Mouse (Mus musculus): ENCODE measurements around the gene C1qtnf1. TPM values are rescaled to one million over a fixed set of nuclear protein-coding genes. Genes with fewer than 3 reads are reported as not detected.
A peak's percentile ranks its signal among the peaks of the same experiment; 100 is the strongest.

The C1qtnf1 gene
- total and polyA plus RNA-seq, 2 experiments = 6.6 to 9.2 TPM

- H3K36me3 ChIP-seq (ENCODE audit: control insufficient read depth, insufficient read depth, low read length) = no peaks in the 10 kb centered on the region
- no peak overlapping the region for H3K4me3 ChIP-seq (ENCODE audit: insufficient read depth, low read depth, low read length)
- H3K4me1 ChIP-seq (ENCODE audit: control insufficient read depth, insufficient read depth, low read length) = peaks cover 17% of the 10 kb centered on the region; the same call in 1 of the 2 replicates
- TF ChIP-seq POLR2A (IDR thresholded peaks at IDR 0.05; ENCODE audit: extremely low read depth, insufficient read depth, low read length) = no peak
- no peak for TF ChIP-seq CTCF (IDR thresholded peaks at IDR 0.05; ENCODE audit: low read depth, low read length)
- H3K27me3 ChIP-seq (ENCODE audit: control insufficient read depth, insufficient read depth, low read length) = no peaks in the 10 kb centered on the region
- peak overlapping the region; percentile 25; the same call in 1 of the 2 replicates for H3K27ac ChIP-seq (replicated peaks; ENCODE audit: insufficient read depth, low read depth, low read length)
- WGBS = 72% methylated on average over 5 of the region's 5 CpGs
- no peak for DNase-seq (ENCODE audit: extremely low read depth, low read depth, low spot score)
- no peaks in the 10 kb centered on the region for H3K79me2 ChIP-seq (ENCODE audit: control insufficient read depth, insufficient read depth, low read length)
- no peak overlapping the region for H3K9ac ChIP-seq (ENCODE audit: low read depth, low read length)
These were observed 1.2 kb upstream of the C1qtnf1 start for GRCm38 (mm10) chr11:118426765-118427164.

GRCm38 (mm10) chr11:118427266-118427779, 680 bp upstream of the C1qtnf1 start:
- DNase-seq (ENCODE audit: extremely low read depth, low read depth, low spot score) = no peak
- WGBS = 41% methylated on average over 3 of the region's 3 CpGs
- Histone ChIP-seq H3K36me3 (ENCODE audit: control insufficient read depth, insufficient read depth, low read length) (no peaks in the 10 kb centered on the region), H3K27me3 (ENCODE audit: control insufficient read depth, insufficient read depth, low read length) (no peaks in the 10 kb centered on the region), H3K27ac (replicated peaks; ENCODE audit: insufficient read depth, low read depth, low read length) (peak overlapping the region; percentile 82; the same call in 1 of the 2 replicates), H3K4me1 (ENCODE audit: control insufficient read depth, insufficient read depth, low read length) (peaks cover 17% of the 10 kb centered on the region; the same call in 1 of the 2 replicates), H3K9ac (ENCODE audit: low read depth, low read length) (peak overlapping the region; percentile 39; the same call in 1 of the 2 replicates), H3K4me3 (ENCODE audit: insufficient read depth, low read depth, low read length) (no peak overlapping the region; the same call in 1 of the 2 replicates), H3K79me2 (ENCODE audit: control insufficient read depth, insufficient read depth, low read length) (no peaks in the 10 kb centered on the region)
- TF ChIP-seq CTCF (IDR thresholded peaks at IDR 0.05; ENCODE audit: low read depth, low read length) (no peak), POLR2A (IDR thresholded peaks at IDR 0.05; ENCODE audit: extremely low read depth, insufficient read depth, low read length) (no peak)

DNA sequence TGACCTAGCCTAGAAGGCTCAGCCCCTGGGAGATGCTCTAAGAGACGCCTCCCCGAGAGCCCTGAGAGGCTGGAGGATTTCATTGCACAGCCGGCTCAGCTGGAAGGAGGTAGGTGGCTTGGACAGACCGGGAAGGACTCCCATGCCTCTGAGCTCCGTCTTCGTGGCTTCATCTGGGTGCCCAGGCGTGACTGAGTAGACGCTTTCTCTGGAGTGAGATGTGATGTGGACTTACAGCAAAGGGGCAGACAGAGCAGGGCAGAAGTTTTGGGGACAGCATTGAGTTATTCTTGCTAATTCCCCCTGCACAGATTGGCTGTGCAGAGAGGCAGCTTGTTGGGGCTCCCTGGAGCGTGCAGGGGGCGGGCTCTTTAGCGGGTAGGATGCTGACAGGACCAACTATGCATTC, 461 bp downstream of the C1qtnf1 start:
- Histone ChIP-seq H3K9ac (ENCODE audit: low read depth, low read length) (peak overlapping the region; percentile 49), H3K79me2 (ENCODE audit: control insufficient read depth, insufficient read depth, low read length) (no peaks in the 10 kb centered on the region), H3K36me3 (ENCODE audit: control insufficient read depth, insufficient read depth, low read length) (no peaks in the 10 kb centered on the region), H3K4me1 (ENCODE audit: control insufficient read depth, insufficient read depth, low read length) (peaks cover 14% of the 10 kb centered on the region; the same call in 1 of the 2 replicates), H3K27ac (replicated peaks; ENCODE audit: insufficient read depth, low read depth, low read length) (peak overlapping the region; percentile 82), H3K4me3 (ENCODE audit: insufficient read depth, low read depth, low read length) (peak overlapping the region; percentile 54), H3K27me3 (ENCODE audit: control insufficient read depth, insufficient read depth, low read length) (no peaks in the 10 kb centered on the region)
- 0 out of 2 replicates have a peak, but pooled peaks have one; percentile 0 for TF ChIP-seq POLR2A (IDR thresholded peaks at IDR 0.05; ENCODE audit: extremely low read depth, insufficient read depth, low read length)
- TF ChIP-seq CTCF (IDR thresholded peaks at IDR 0.05; ENCODE audit: low read depth, low read length) = no peak
- WGBS = 15% methylated on average over 11 of the region's 11 CpGs
- no peak for DNase-seq (ENCODE audit: extremely low read depth, low read depth, low spot score)

DNA sequence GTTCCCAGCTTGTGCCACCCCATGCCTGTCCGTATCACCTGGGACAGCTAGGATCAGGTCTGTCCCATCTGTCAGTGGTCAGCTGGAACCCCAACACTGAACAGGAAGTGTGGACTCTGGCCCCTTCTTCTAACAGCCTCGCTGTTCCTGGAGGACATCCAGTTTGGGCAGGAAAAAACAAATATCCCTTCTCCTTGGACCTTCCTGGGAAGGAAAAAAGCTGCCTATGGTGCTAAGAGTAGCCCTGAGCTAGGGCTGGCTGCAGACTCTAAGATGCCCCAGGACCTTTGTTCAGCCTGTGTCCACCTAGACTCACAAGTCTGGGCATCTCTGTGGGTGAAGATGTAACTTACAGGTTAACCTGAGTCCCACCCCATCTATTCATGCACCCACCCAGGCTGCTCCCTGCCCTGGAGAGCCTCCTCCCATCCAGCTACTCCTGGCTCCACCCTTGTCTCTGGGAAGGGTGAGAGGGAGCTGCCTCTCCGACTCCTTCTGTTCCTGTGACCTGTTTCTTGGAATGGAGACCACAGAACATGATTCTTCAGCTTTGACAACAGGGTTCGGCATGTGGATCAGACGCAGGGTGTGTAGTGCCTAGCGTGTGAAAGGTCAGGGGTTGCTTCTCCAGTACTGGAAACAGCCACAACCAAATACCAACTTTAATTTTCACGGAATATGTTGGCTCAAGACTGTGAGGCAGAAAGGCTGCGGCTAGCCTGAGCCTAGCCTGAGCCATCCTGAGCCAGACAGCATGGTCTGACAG, 1.1 kb downstream of the C1qtnf1 start:
- 46% methylated on average over 8 of the region's 8 CpGs for WGBS
- H3K27ac ChIP-seq (replicated peaks; ENCODE audit: insufficient read depth, low read depth, low read length) = peak overlapping the region; percentile 82
- TF ChIP-seq CTCF (IDR thresholded peaks at IDR 0.05; ENCODE audit: low read depth, low read length) (no peak), POLR2A (IDR thresholded peaks at IDR 0.05; ENCODE audit: extremely low read depth, insufficient read depth, low read length) (no peak)
- H3K4me3 ChIP-seq (ENCODE audit: insufficient read depth, low read depth, low read length) = peak overlapping the region; percentile 54
- DNase-seq (ENCODE audit: extremely low read depth, low read depth, low spot score) = peak; percentile 28
- H3K9ac ChIP-seq (ENCODE audit: low read depth, low read length) = peak overlapping the region; percentile 52
- H3K79me2 ChIP-seq (ENCODE audit: control insufficient read depth, insufficient read depth, low read length) = no peaks in the 10 kb centered on the region
- no peaks in the 10 kb centered on the region for H3K36me3 ChIP-seq (ENCODE audit: control insufficient read depth, insufficient read depth, low read length)
- H3K27me3 ChIP-seq (ENCODE audit: control insufficient read depth, insufficient read depth, low read length) = no peaks in the 10 kb centered on the region
- peaks cover 9% of the 10 kb centered on the region; the same call in 1 of the 2 replicates for H3K4me1 ChIP-seq (ENCODE audit: control insufficient read depth, insufficient read depth, low read length)

DNA sequence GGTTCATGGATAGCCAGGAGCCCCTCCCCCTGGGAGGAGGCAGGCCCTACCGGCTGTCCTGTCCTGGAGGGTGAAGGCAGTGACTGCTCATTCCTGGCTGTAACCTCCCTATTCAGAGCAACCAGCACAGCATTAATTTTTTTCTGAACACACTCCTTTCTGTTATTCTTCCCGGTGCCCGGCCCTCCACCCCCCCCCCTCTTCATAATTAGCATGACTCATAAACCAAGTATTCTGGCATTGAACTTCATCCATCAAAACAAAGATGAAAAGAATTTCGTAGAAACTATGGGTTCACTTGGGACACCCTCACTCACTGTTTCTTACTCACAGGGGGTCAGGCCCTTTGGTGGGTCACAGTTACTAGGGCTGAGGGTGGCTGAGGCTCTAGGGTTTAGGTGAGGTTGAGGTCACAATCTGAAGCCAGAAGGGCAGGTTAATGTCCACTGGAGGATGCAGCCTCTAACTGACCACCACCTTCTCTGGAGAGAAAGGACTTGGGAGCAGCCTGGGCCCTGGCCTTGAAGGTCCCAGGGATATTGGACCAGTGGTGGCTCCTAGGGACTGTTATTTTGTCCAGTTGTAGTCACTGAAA, 2.4 kb downstream of the C1qtnf1 start:
- H3K4me3 ChIP-seq (ENCODE audit: insufficient read depth, low read depth, low read length) = peak overlapping the region; percentile 23; the same call in 1 of the 2 replicates
- peaks cover 2% of the 10 kb centered on the region; the same call in 1 of the 2 replicates for H3K4me1 ChIP-seq (ENCODE audit: control insufficient read depth, insufficient read depth, low read length)
- H3K36me3 ChIP-seq (ENCODE audit: control insufficient read depth, insufficient read depth, low read length) = no peaks in the 10 kb centered on the region
- TF ChIP-seq CTCF (IDR thresholded peaks at IDR 0.05; ENCODE audit: low read depth, low read length) (no peak), POLR2A (IDR thresholded peaks at IDR 0.05; ENCODE audit: extremely low read depth, insufficient read depth, low read length) (no peak)
- no peak for DNase-seq (ENCODE audit: extremely low read depth, low read depth, low spot score)
- WGBS = 52% methylated on average over 4 of the region's 4 CpGs
- H3K27ac ChIP-seq (replicated peaks; ENCODE audit: insufficient read depth, low read depth, low read length) = peak overlapping the region; percentile 83
- H3K79me2 ChIP-seq (ENCODE audit: control insufficient read depth, insufficient read depth, low read length) = no peaks in the 10 kb centered on the region
- no peaks in the 10 kb centered on the region for H3K27me3 ChIP-seq (ENCODE audit: control insufficient read depth, insufficient read depth, low read length)
- H3K9ac ChIP-seq (ENCODE audit: low read depth, low read length) = peak overlapping the region; percentile 54

Measured in liver, adult 2 months (tissue).